Mouse (Mus musculus): ENCODE results near the gene Mrpl58. TPM values are rescaled to one million over a fixed set of nuclear protein-coding genes. Genes with fewer than 3 reads are reported as not detected.
A peak's percentile ranks its signal among the peaks of the same experiment; 100 is the strongest.

The Mrpl58 gene
- polyA plus RNA-seq, 1 experiment from 2014 or later, result 277 TPM

- peaks cover 2% of the 10 kb centered on the region; the same call in 1 of the 2 replicates for H3K9me3 ChIP-seq
- H3K4me1 ChIP-seq, result peaks cover 15% of the 10 kb centered on the region
Measured at GRCm38 (mm10) chr11:115372737-115373136, 30.8 kb upstream of the Mrpl58 start.

GRCm38 (mm10) chr11:115373805-115374694, 29.5 kb upstream of the Mrpl58 start:
- H3K4me1 ChIP-seq, result peaks cover 14% of the 10 kb centered on the region
- H3K4me3 ChIP-seq, result peak overlapping the region; percentile 59
- no peaks in the 10 kb centered on the region for H3K36me3 ChIP-seq (replicated peaks)
- 3% methylated on average over 30 of the region's 30 CpGs for WGBS
- peak overlapping the region; percentile 71 for H3K27ac ChIP-seq
- peak; percentile 49 for DNase-seq (ENCODE audit: extremely low spot score, low spot score)
- H3K9me3 ChIP-seq, result peaks cover 6% of the 10 kb centered on the region; the same call in 1 of the 2 replicates
- H3K27me3 ChIP-seq (ENCODE audit: poor library complexity, severe bottlenecking), result peaks cover 80% of the 10 kb centered on the region

More at GRCm38 (mm10) chr11:115372737-115373136, 30.8 kb upstream of the Mrpl58 start:
- no peak for DNase-seq (ENCODE audit: extremely low spot score, low spot score)
- H3K27ac ChIP-seq, result no peak overlapping the region
- H3K4me3 ChIP-seq, result no peak overlapping the region
- 57% methylated on average over 2 of the region's 2 CpGs for WGBS
- peaks cover 93% of the 10 kb centered on the region for H3K27me3 ChIP-seq (ENCODE audit: poor library complexity, severe bottlenecking)
- no peaks in the 10 kb centered on the region for H3K36me3 ChIP-seq (replicated peaks)

GRCm38 (mm10) chr11:115374695-115375425, 28.7 kb upstream of the Mrpl58 start:
- peaks cover 72% of the 10 kb centered on the region for H3K27me3 ChIP-seq (ENCODE audit: poor library complexity, severe bottlenecking)
- WGBS, result 66% methylated on average over 12 of the region's 12 CpGs
- peaks cover 6% of the 10 kb centered on the region; the same call in 1 of the 2 replicates for H3K9me3 ChIP-seq
- no peak for DNase-seq (ENCODE audit: extremely low spot score, low spot score)
- peak overlapping the region; percentile 59 for H3K4me3 ChIP-seq
- H3K27ac ChIP-seq, result peak overlapping the region; percentile 71; the same call in 1 of the 2 replicates
- H3K36me3 ChIP-seq (replicated peaks), result no peaks in the 10 kb centered on the region
- H3K4me1 ChIP-seq, result peaks cover 14% of the 10 kb centered on the region

GRCm38 (mm10) chr11:115376722-115377121, 26.8 kb upstream of the Mrpl58 start:
- no peak overlapping the region for H3K4me3 ChIP-seq
- H3K27ac ChIP-seq, result no peak overlapping the region
- peaks cover 25% of the 10 kb centered on the region for H3K4me1 ChIP-seq
- no peaks in the 10 kb centered on the region for H3K36me3 ChIP-seq (replicated peaks)
- H3K9me3 ChIP-seq, result peaks cover 6% of the 10 kb centered on the region; the same call in 1 of the 2 replicates
- 77% methylated on average over 7 of the region's 7 CpGs for WGBS
- DNase-seq (ENCODE audit: extremely low spot score, low spot score), result no peak
- peaks cover 53% of the 10 kb centered on the region for H3K27me3 ChIP-seq (ENCODE audit: poor library complexity, severe bottlenecking)

GRCm38 (mm10) chr11:115377254-115377653, 26.3 kb upstream of the Mrpl58 start:
- no peak overlapping the region for H3K27ac ChIP-seq
- H3K36me3 ChIP-seq (replicated peaks), result no peaks in the 10 kb centered on the region
- 89% methylated on average over 4 of the region's 4 CpGs for WGBS
- peaks cover 48% of the 10 kb centered on the region for H3K27me3 ChIP-seq (ENCODE audit: poor library complexity, severe bottlenecking)
- peaks cover 27% of the 10 kb centered on the region for H3K4me1 ChIP-seq
- DNase-seq (ENCODE audit: extremely low spot score, low spot score), result no peak
- peaks cover 6% of the 10 kb centered on the region; the same call in 1 of the 2 replicates for H3K9me3 ChIP-seq
- H3K4me3 ChIP-seq, result no peak overlapping the region

- 88% methylated on average over 7 of the region's 7 CpGs for WGBS
- DNase-seq (ENCODE audit: extremely low spot score, low spot score), result no peak
- H3K9me3 ChIP-seq, result peaks cover 6% of the 10 kb centered on the region; the same call in 1 of the 2 replicates
Measured at GRCm38 (mm10) chr11:115377854-115378253, 25.7 kb upstream of the Mrpl58 start.

GRCm38 (mm10) chr11:115381276-115381675, 22.3 kb upstream of the Mrpl58 start:
- no peak for DNase-seq (ENCODE audit: extremely low spot score, low spot score)
- Histone ChIP-seq H3K4me1 (peaks cover 51% of the 10 kb centered on the region), H3K36me3 (replicated peaks) (peaks cover 11% of the 10 kb centered on the region; the same call in 1 of the 2 replicates), H3K27me3 (ENCODE audit: poor library complexity, severe bottlenecking) (peaks cover 7% of the 10 kb centered on the region), H3K9me3 (peaks cover 6% of the 10 kb centered on the region; the same call in 1 of the 2 replicates), H3K4me3 (peak overlapping the region; percentile 95), H3K27ac (peak overlapping the region; percentile 98)
- WGBS, result 10% methylated on average over 9 of the region's 9 CpGs

More at GRCm38 (mm10) chr11:115377854-115378253, 25.7 kb upstream of the Mrpl58 start:
- H3K4me3 ChIP-seq, result no peak overlapping the region
- peaks cover 33% of the 10 kb centered on the region for H3K4me1 ChIP-seq
- H3K27ac ChIP-seq, result no peak overlapping the region
- H3K27me3 ChIP-seq (ENCODE audit: poor library complexity, severe bottlenecking), result peaks cover 42% of the 10 kb centered on the region
- H3K36me3 ChIP-seq (replicated peaks), result no peaks in the 10 kb centered on the region

- DNase-seq (ENCODE audit: extremely low spot score, low spot score), result peak; percentile 90
- H3K36me3 ChIP-seq (replicated peaks), result peaks cover 17% of the 10 kb centered on the region; the same call in 1 of the 2 replicates
- H3K9me3 ChIP-seq, result peaks cover 6% of the 10 kb centered on the region; the same call in 1 of the 2 replicates
- peak within 1 kb of the TSS; percentile 95 for H3K4me3 ChIP-seq
- peak within 1 kb of the TSS; percentile 98 for H3K27ac ChIP-seq
- under 1% methylated on average over 75 of the region's 76 CpGs for WGBS
- H3K4me1 ChIP-seq, result peaks cover 51% of the 10 kb centered on the region
- 0 out of 2 replicates have a peak, but pooled peaks cover under 1% of the 10 kb centered on the region for H3K27me3 ChIP-seq (ENCODE audit: poor library complexity, severe bottlenecking)
Measured at GRCm38 (mm10) chr11:115381743-115382539, 21.6 kb upstream of the Mrpl58 start, which contains the start of gene Cdr2l. Cdr2l (plus strand) TSS chr11:115381916.

GRCm38 (mm10) chr11:115382891-115383290, 20.7 kb upstream of the Mrpl58 start:
- no peak for DNase-seq (ENCODE audit: extremely low spot score, low spot score)
- H3K4me1 ChIP-seq, result peaks cover 51% of the 10 kb centered on the region
- H3K27me3 ChIP-seq (ENCODE audit: poor library complexity, severe bottlenecking), result no peaks in the 10 kb centered on the region
- H3K4me3 ChIP-seq, result peak overlapping the region; percentile 95
- H3K9me3 ChIP-seq, result peaks cover 3% of the 10 kb centered on the region; the same call in 1 of the 2 replicates
- H3K36me3 ChIP-seq (replicated peaks), result peaks cover 25% of the 10 kb centered on the region
- WGBS, result 22% methylated on average over 5 of the region's 5 CpGs
- peak overlapping the region; percentile 98 for H3K27ac ChIP-seq

GRCm38 (mm10) chr11:115383701-115384474, 19.7 kb upstream of the Mrpl58 start:
- Histone ChIP-seq H3K27ac (peak overlapping the region; percentile 98), H3K27me3 (ENCODE audit: poor library complexity, severe bottlenecking) (no peaks in the 10 kb centered on the region), H3K36me3 (replicated peaks) (peaks cover 35% of the 10 kb centered on the region), H3K4me1 (peaks cover 51% of the 10 kb centered on the region), H3K4me3 (peak overlapping the region; percentile 95), H3K9me3 (no peaks in the 10 kb centered on the region)
- 63% methylated on average over 16 of the region's 16 CpGs for WGBS
- DNase-seq (ENCODE audit: extremely low spot score, low spot score), result no peak

GRCm38 (mm10) chr11:115384587-115384986, 19.0 kb upstream of the Mrpl58 start:
- Histone ChIP-seq H3K4me3 (peak overlapping the region; percentile 95), H3K9me3 (no peaks in the 10 kb centered on the region), H3K4me1 (peaks cover 51% of the 10 kb centered on the region), H3K27me3 (ENCODE audit: poor library complexity, severe bottlenecking) (no peaks in the 10 kb centered on the region), H3K36me3 (replicated peaks) (peaks cover 42% of the 10 kb centered on the region), H3K27ac (peak overlapping the region; percentile 98)
- 70% methylated on average over 5 of the region's 5 CpGs for WGBS
- no peak for DNase-seq (ENCODE audit: extremely low spot score, low spot score)

All from forebrain, embryonic 10.5 days (tissue).